Mouse (Mus musculus): ENCODE results near the gene Tjp1. TPM values are rescaled to one million over a fixed set of nuclear protein-coding genes. Genes with fewer than 3 reads are reported as not detected.

The Tjp1 gene
- total and polyA plus RNA-seq, 3 experiments = not detected

GRCm38 (mm10) chr7:65460196-65460595 is 67.4 kb downstream of the Tjp1 start:
- no peaks in the 10 kb centered on the region for H3K36me3 ChIP-seq (replicated peaks in 1 of 2; ENCODE audit: control insufficient read depth in 1 of 2, insufficient read depth in 1 of 2, low read length in 1 of 2)
- DNase-seq (ENCODE audit: extremely low read depth) = no peak
- no peak overlapping the region for H3K4me2 ChIP-seq (ENCODE audit: insufficient read depth, low read depth, poor library complexity, severe bottlenecking)
- in situ Hi-C loops (cut with MboI; ENCODE audit: low pct_ligation_motif_present, low pct_unique_long_range_greater_than_20kb, low sequenced_read_pairs) (no loop called here), dilution Hi-C loops (cut with MboI; ENCODE audit: extremely low pct_ligation_motif_present, extremely low pct_unique_long_range_greater_than_20kb, low sequenced_read_pairs) (no loop called here)
- H3K9me3 ChIP-seq (replicated peaks; ENCODE audit: low read length) = no peaks in the 10 kb centered on the region
- H3K9ac ChIP-seq (ENCODE audit: insufficient read depth, low read depth) = no peak overlapping the region
- peaks cover 2% of the 10 kb centered on the region for H3K27me3 ChIP-seq (replicated peaks)
- no peaks in the 10 kb centered on the region for H3K79me2 ChIP-seq (replicated peaks; ENCODE audit: control insufficient read depth, extremely low read depth, insufficient read depth, poor library complexity, severe bottlenecking)
- no peak overlapping the region for H3K4me3 ChIP-seq (replicated peaks in 1 of 3; ENCODE audit: low read depth in 2 of 3, low read length in 2 of 3, poor library complexity in 1 of 3)
- peaks cover 0 to 6% of the 10 kb centered on the region in 2 experiments; a peak in 2 of 4 replicates for H3K4me1 ChIP-seq (ENCODE audit: control insufficient read depth in 1 of 2, insufficient read depth in 2 of 2)
- no peak overlapping the region for H3K27ac ChIP-seq (ENCODE audit: insufficient read depth, low read depth)
- no peak for TF ChIP-seq ZNF384 (IDR thresholded peaks at IDR 0.05; ENCODE audit: low read depth, low read length)
- TF ChIP-seq MXI1 (IDR thresholded peaks at IDR 0.05; ENCODE audit: low read depth, low read length) = no peak
- no peak for TF ChIP-seq RCOR1 (conservative IDR thresholded peaks at IDR 0.05; ENCODE audit: low read depth, low read length)
- TF ChIP-seq KAT2A (IDR thresholded peaks at IDR 0.05; ENCODE audit: insufficient replicate concordance, low read length) = no peak
- TF ChIP-seq ZC3H11A (IDR thresholded peaks at IDR 0.05; ENCODE audit: low read depth, low read length) = no peak
- TF ChIP-seq POLR2AphosphoS2 (IDR thresholded peaks at IDR 0.05; ENCODE audit: low read depth, low read length) = no peak
- no peak for TF ChIP-seq POLR2A (IDR thresholded peaks at IDR 0.05; ENCODE audit: low read depth, low read length)
- no peak for TF ChIP-seq ZKSCAN1 (IDR thresholded peaks at IDR 0.05; ENCODE audit: borderline replicate concordance, low read depth, low read length)

GRCm38 (mm10) chr7:65456031-65456430 is 71.5 kb downstream of the Tjp1 start:
- H3K27ac ChIP-seq (ENCODE audit: insufficient read depth, low read depth) = no peak overlapping the region
- H3K9ac ChIP-seq (ENCODE audit: insufficient read depth, low read depth) = no peak overlapping the region
- TF ChIP-seq MXI1 (IDR thresholded peaks at IDR 0.05; ENCODE audit: low read depth, low read length) (no peak), SMC3 (IDR thresholded peaks at IDR 0.05; ENCODE audit: low read depth, low read length) (no peak), GABPA (IDR thresholded peaks at IDR 0.05; ENCODE audit: insufficient replicate concordance, low read depth, low read length) (no peak), EP300 (IDR thresholded peaks at IDR 0.05; ENCODE audit: low read length) (no peak), RCOR1 (conservative IDR thresholded peaks at IDR 0.05; ENCODE audit: low read depth, low read length) (no peak), CHD2 (IDR thresholded peaks at IDR 0.05; ENCODE audit: low read length) (no peak), ZNF384 (IDR thresholded peaks at IDR 0.05; ENCODE audit: low read depth, low read length) (no peak), IRF4 (IDR thresholded peaks at IDR 0.05; ENCODE audit: low read depth, low read length) (no peak), MAX (IDR thresholded peaks at IDR 0.05; ENCODE audit: low read length) (no peak), KAT2A (IDR thresholded peaks at IDR 0.05; ENCODE audit: insufficient replicate concordance, low read length) (no peak), ZC3H11A (IDR thresholded peaks at IDR 0.05; ENCODE audit: low read depth, low read length) (no peak), JUND (conservative IDR thresholded peaks at IDR 0.05; ENCODE audit: low read depth, low read length) (no peak), MAZ (IDR thresholded peaks at IDR 0.05; ENCODE audit: low read depth, low read length) (no peak), RAD21 (IDR thresholded peaks at IDR 0.05; ENCODE audit: low read depth, low read length) (no peak), MAFK (IDR thresholded peaks at IDR 0.05; ENCODE audit: insufficient replicate concordance, low read length) (no peak), ZKSCAN1 (IDR thresholded peaks at IDR 0.05; ENCODE audit: borderline replicate concordance, low read depth, low read length) (no peak), JUN (IDR thresholded peaks at IDR 0.05; ENCODE audit: insufficient read depth, low read depth, low read length) (no peak)
- dilution Hi-C loops (cut with MboI; ENCODE audit: extremely low pct_ligation_motif_present, extremely low pct_unique_long_range_greater_than_20kb, low sequenced_read_pairs) (no loop called here), in situ Hi-C loops (cut with MboI; ENCODE audit: low pct_ligation_motif_present, low pct_unique_long_range_greater_than_20kb, low sequenced_read_pairs) (no loop called here)
- no peaks in the 10 kb centered on the region for H3K79me2 ChIP-seq (replicated peaks; ENCODE audit: control insufficient read depth, extremely low read depth, insufficient read depth, poor library complexity, severe bottlenecking)
- peaks cover 0 to 12% of the 10 kb centered on the region in 2 experiments; a peak in 2 of 4 replicates for H3K4me1 ChIP-seq (ENCODE audit: control insufficient read depth in 1 of 2, insufficient read depth in 2 of 2)
- no peaks in the 10 kb centered on the region for H3K36me3 ChIP-seq (replicated peaks in 1 of 2; ENCODE audit: control insufficient read depth in 1 of 2, insufficient read depth in 1 of 2, low read length in 1 of 2)
- DNase-seq (ENCODE audit: extremely low read depth) = no peak
- no peak overlapping the region for H3K4me3 ChIP-seq (replicated peaks in 1 of 3; ENCODE audit: low read depth in 2 of 3, low read length in 2 of 3, poor library complexity in 1 of 3)
- H3K4me2 ChIP-seq (ENCODE audit: insufficient read depth, low read depth, poor library complexity, severe bottlenecking) = no peak overlapping the region
- peaks cover 2% of the 10 kb centered on the region for H3K27me3 ChIP-seq (replicated peaks)
- no peaks in the 10 kb centered on the region for H3K9me3 ChIP-seq (replicated peaks; ENCODE audit: low read length)
